Mouse (Mus musculus) brain, embryonic 14.5 days (tissue): ENCODE measurements around the gene Tprn. TPM values are rescaled to one million over a fixed set of nuclear protein-coding genes. Genes with fewer than 3 reads are reported as not detected.
"Not testable (repeated sequence)": the region's sequence is repeated elsewhere in the genome, so short reads cannot be mapped to it uniquely, and the experiment has no call there.

Experiments
- DNase-seq: peaks from one replicate; pipeline ENCODE4 v3.0.0-alpha.2; 2011; ENCODE audit warnings: low read depth
- CTCF ChIP-seq: fragments of 200-500 bp; IDR thresholded peaks from 2 replicates; pipeline ENCODE4 v1.5.1; 2012; ENCODE audit warnings: inconsistent platforms, mild to moderate bottlenecking, moderate library complexity, borderline replicate concordance; ENCODE audit not compliant: insufficient read depth, insufficient read length; ENCODE audit errors: extremely low read depth
- POLR2A ChIP-seq: fragments of 200-500 bp; IDR thresholded peaks from 2 replicates; pipeline ENCODE4 v1.6.1; 2012; ENCODE audit warnings: mild to moderate bottlenecking, inconsistent platforms, borderline replicate concordance; ENCODE audit not compliant: poor library complexity, insufficient read depth, insufficient read length, severe bottlenecking; ENCODE audit errors: extremely low read depth
- polyA plus RNA-seq: library from polyadenylated mRNA; depleted of rRNA; stranded (reverse); fragments of >200 nt; gene quantifications from 2 replicates; pipeline ENCODE4 v1.2.3, GENCODE M21; 2012

Gene Tprn
- polyA plus RNA-seq, 1 experiment = 13.0 TPM

- TF ChIP-seq POLR2A (0 out of 2 replicates have a peak, but pooled peaks have one; percentile 8), CTCF (no peak)
- DNase-seq = peak; percentile 94
Measured at GRCm38 (mm10) chr2:25240723-25241437, 21.5 kb upstream of the Tprn start.

- no peak for TF ChIP-seq CTCF
- TF ChIP-seq POLR2A = no peak
- DNase-seq = no peak
Measured at GRCm38 (mm10) chr2:25241438-25241775, 21.0 kb upstream of the Tprn start.

GRCm38 (mm10) chr2:25242101-25242506 is 20.3 kb upstream of the Tprn start, which contains the start of the genes Rnf208 and Cysrt1:
Rnf208 (plus strand) TSS chr2:25242255.
Cysrt1 (minus strand) TSS chr2:25242452.
- peak; percentile 56 for DNase-seq
- TF ChIP-seq CTCF = no peak
- TF ChIP-seq POLR2A = peak; percentile 63

GRCm38 (mm10) chr2:25243342-25243741 is 19.1 kb upstream of the Tprn start:
- TF ChIP-seq CTCF = no peak
- no peak for TF ChIP-seq POLR2A
- no peak for DNase-seq

GRCm38 (mm10) chr2:25244144-25244543 is 18.3 kb upstream of the Tprn start:
- TF ChIP-seq CTCF = no peak
- TF ChIP-seq POLR2A = no peak
- DNase-seq = no peak

- TF ChIP-seq POLR2A (no peak), CTCF (no peak)
Measured at GRCm38 (mm10) chr2:25246183-25247072, 16.0 kb upstream of the Tprn start, which contains the start of gene AL732309.1. AL732309.1 (minus strand) TSS chr2:25246863.

GRCm38 (mm10) chr2:25252331-25252730 is 10.1 kb upstream of the Tprn start:
- TF ChIP-seq POLR2A (no peak), CTCF (peak; percentile 26; the same call in 1 of the 2 replicates)
- DNase-seq = no peak

More at GRCm38 (mm10) chr2:25246183-25247072, 16.0 kb upstream of the Tprn start, which contains the start of gene AL732309.1:
- DNase-seq = no peak

- TF ChIP-seq POLR2A = peak; percentile 54; the same call in 1 of the 2 replicates
- TF ChIP-seq CTCF = no peak
Measured at GRCm38 (mm10) chr2:25255284-25255779, 7.1 kb upstream of the Tprn start, which contains the start of gene Tmem203. Tmem203 (plus strand) TSS chr2:25255439.

GRCm38 (mm10) chr2:25256443-25257109 is 5.8 kb upstream of the Tprn start:
- not testable (repeated sequence) for DNase-seq

More at GRCm38 (mm10) chr2:25255284-25255779, 7.1 kb upstream of the Tprn start, which contains the start of gene Tmem203:
- peak; percentile 96 for DNase-seq

GRCm38 (mm10) chr2:25257250-25257649 is 5.2 kb upstream of the Tprn start:
- not testable (repeated sequence) for DNase-seq

GRCm38 (mm10) chr2:25258887-25259286 is 3.5 kb upstream of the Tprn start:
- DNase-seq = no peak
- TF ChIP-seq POLR2A (no peak), CTCF (peak; percentile 39; the same call in 1 of the 2 replicates)
